Mouse (Mus musculus) left cerebral cortex, postnatal 4 days (tissue): ENCODE results near the gene Cav3. TPM values are rescaled to one million over a fixed set of nuclear protein-coding genes. Genes with fewer than 3 reads are reported as not detected.

ENCODE experiments used
- DNase-seq: peaks from one replicate; pipeline ENCODE4 v3.0.0-alpha.2; 2022
- intact Hi-C: fragments of 180-260 bp; cut with DNase I; formaldehyde crosslinking; loops from one replicate; pipeline ENCODE4 v1.15.1; 2025
- total RNA-seq, 2 experiments: library from RNA; stranded (reverse); gene quantifications; 2 replicates each; pipeline ENCODE4 v1.2.3; 2021

Gene Cav3
- total RNA-seq, result not detected

DNA sequence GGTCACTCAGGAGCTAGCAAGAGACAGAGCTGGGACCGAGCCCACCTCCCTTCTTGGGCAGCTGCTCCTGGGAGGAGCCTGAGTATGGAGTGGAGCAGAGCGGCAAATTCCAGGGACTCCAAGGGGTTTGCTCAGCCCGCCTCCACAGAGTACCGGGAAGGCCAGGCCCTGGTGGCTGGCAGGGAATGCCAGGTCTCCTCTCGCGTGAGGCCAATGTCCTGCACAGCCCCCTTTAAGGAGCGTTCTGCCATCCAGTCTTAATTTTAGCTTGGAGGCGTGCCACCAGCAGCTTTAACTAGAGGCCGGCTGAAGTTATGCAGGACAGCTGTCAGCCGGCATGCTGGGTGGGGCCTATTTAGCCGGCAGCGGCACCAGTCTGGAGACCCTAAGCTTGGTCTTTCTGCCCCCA is at the start of gene Cav3:
Cav3 (plus strand) TSS at position 165 of the 409 bp plus-strand sequence.
- peak; percentile 68 for DNase-seq
- intact Hi-C loops, result no loop called here

DNA sequence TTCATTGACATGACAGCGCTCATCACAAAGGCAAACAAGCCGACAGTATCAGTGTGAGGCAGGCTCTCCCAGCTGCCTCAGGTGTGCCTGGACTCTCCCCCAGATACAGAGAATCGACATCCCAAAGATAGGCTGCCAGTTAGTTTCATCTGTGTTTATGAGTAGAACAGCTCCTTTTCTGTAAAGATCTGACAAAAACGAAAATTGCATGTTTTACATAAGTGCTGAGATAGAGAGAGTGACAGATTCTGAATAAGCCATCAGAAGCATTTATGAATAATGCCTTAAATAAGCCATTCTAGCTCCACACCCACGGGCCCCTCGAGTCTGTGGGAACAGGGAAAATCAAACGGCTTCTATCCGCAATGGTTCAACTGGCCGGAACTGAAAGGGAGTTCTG is 40.0 kb upstream of the Cav3 start:
- no peak for DNase-seq
- intact Hi-C loops, result no loop called here

DNA sequence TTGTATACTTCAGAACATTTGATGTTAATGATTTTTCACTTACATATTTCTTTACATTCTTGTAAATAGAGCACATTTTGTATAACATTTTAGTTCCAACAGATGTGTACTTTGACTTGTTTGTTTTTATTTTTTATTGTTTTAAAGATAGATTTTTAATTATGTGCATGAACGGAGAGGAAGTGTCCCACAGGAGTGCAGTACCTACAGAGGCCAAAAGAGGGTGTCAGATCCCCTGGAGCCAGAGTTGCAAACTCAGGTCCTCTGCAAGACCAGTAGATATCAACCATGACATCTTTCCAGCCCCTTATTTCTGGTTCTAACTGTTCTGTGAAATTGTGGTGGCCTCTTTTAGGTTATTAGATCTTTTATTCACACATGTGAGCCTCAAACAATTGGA is 38.4 kb upstream of the Cav3 start:
- no peak for DNase-seq
- intact Hi-C loops, result no loop called here

DNA sequence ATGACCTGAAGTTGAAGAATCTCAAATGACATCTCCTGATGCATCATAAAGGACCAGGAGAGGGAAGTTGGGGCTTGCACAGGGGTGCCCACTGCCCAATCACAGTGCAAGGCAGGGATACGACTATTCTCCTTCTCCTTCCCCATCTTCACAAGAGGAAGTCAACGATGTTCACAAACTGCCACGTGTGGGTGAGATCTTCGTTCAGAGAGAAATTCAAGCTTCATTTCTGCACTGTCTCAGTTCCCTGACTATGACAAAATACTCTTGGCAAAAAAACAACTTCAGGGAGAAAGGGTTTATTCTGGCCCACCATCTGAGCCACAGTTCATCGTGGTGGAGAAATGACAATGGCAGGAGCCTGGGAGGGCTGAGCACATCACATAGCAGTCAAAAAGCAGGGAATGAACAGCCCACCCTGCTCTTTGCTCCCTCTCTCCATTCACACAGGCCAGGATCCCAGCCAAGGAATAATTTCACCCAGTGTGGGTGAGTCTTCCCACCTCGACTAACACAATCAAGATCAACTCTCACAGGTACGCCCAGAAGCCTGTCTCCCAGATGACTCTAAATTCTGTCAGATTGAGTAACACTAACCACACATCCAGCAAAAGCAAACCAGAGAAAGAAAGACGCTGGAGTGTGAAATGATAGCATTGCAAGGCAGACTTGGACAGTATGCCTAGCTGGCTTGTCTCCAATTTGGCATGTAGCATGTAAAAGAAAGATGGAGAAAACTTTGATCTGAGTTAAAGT is 35.4 kb upstream of the Cav3 start:
- intact Hi-C loops, result no loop called here
- no peak for DNase-seq

DNA sequence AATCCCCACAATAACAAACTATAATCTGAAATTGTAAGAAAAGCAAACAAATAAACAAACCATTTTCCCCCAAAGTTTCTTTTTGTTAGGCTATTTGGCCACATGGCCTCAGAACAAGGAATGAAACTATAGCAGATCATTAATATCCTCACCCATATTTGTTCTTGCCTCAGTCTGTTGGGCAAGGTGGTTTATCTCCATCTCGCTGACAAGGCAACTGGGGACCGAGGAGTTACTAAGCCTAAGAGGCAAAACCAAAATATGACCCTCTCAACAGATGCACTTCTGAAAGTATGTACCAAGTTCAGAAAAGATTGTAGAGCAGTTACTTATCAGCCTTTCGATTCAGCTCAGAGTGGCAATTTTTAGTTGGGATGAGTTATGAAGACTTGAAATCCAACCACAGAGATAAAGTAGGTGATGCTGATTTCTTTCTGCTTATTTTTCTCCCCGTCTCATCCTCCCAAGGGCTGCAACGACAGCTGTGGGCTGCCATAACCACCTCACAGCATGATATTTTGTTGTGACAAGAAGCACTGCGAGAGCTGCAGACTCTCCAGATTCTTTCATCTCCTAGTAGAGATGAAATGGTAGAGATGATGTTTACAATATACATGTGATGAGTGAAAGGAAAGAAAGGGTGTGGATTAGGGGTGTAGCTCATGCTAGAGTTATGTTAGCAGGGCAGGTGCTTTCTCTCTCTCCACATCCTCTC is 33.1 kb upstream of the Cav3 start:
- DNase-seq, result no peak
- intact Hi-C loops, result no loop called here

DNA sequence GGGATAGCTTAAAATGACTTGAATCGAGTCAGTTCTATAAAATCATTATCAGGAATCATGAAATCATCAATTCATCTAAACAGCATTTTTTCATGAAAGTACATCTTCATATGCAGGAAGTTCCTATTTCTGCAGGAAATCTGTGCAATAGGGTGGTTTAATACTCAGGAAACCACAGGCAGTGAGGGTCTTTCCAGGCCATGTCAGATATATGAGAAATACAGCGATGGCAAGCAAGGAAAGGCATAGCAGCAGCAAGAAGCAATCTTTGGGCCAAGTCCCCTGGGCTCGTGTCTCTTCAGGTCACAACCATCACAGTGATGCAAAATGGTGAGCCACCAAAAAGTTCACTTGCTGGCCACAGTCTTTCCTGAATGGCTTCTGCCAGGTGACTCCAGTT is 13.6 kb upstream of the Cav3 start:
- no peak for DNase-seq
- intact Hi-C loops, result no loop called here

DNA sequence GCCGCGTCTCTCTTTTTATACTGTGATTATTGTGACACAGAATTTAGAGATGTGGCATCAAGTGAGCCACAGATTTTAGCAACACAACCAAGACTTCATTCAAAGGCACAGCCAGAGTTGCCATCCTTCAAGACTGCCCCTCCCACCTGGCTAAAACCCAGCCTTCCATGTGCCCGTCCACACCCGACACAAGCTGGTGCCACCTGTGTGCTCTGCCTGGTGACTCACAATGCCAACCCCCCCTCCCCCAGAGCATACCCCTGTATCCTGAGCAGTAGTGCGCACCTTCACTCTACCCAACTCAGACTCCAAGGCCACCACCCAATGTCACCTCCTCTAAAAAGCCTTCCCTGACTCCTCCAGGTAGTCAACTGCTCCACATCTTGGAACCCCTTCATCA is 2.2 kb downstream of the Cav3 start:
- intact Hi-C loops, result no loop called here
- no peak for DNase-seq

DNA sequence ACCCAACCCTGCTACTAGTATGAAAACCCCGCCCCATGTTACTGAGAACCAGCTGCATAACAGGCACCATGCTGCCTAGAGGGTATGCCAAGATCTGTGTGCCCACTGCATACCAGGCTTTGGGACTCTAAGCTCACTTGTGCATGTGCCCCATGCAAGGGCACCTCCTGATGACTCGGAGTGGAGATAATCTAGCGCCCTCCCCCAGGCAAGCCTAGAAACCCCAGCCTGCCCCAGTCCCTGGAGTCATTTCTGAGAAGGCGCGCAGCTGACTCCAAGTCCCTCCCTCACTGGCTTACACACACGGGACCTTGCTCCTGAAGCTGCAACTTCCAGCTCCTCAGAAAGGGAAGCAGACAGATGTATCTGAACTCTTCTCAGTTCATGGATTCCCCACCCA is 4.0 kb downstream of the Cav3 start:
- no peak for DNase-seq
- intact Hi-C loops, result no loop called here

DNA sequence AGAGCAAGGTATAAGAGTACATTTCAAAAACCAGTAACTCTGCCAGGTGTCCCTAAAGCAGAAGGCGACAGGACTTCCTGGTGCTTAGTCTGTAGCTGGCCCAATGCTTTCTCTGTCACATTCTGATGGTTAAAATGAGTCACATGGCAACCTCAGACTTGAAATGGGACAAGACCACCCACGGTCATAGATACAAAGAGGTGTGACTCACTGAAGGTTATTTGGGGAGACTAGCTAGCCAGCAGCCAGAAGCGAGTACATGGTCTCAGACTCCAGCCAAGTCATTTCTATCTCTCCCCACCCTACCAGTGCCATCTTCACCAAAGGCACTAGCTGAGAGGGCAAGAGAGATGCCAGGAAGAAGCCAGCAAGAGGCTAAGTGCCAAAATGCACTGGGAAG is 6.1 kb downstream of the Cav3 start:
- intact Hi-C loops, result no loop called here
- DNase-seq, result no peak

DNA sequence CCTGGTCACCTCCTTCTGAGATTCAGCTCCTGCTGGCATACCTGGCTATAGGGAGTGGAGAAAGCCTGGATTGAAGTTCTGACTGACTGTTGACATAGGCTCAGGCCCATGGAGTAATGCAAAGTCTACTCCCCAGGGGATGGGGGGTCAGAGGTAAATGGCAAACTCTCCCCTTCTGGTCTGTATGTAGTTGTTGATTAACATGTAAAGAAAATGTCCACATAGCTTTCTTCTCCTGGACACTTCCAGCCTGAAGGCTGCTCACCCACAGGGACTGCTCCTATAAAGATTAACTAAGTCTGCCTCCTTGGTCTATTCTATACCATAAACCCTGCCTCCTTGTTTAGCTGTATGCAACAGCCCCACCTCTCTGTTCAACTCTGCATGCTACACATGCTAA is 6.7 kb downstream of the Cav3 start:
- DNase-seq, result no peak
- intact Hi-C loops, result no loop called here

DNA sequence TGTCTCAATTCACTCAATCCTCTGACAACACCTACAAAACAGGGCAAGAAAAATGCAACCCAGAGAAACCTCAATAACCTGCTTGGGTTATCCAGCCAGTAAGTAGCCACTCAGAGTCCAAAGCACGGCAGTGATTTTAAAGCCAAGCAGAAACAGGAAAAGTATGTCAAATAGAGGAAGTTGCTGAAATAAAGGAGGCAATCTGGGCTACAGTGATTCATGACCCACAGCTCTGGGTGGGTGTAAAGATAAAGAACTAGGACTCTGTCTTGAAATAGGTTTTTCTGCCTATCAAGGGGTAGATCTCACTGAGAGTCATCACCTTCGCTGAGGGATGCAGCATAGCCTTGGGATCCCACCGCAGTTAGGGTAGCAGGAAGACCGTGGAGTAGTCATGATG is 12.3 kb downstream of the Cav3 start:
- intact Hi-C loops, result no loop called here
- DNase-seq, result no peak

DNA sequence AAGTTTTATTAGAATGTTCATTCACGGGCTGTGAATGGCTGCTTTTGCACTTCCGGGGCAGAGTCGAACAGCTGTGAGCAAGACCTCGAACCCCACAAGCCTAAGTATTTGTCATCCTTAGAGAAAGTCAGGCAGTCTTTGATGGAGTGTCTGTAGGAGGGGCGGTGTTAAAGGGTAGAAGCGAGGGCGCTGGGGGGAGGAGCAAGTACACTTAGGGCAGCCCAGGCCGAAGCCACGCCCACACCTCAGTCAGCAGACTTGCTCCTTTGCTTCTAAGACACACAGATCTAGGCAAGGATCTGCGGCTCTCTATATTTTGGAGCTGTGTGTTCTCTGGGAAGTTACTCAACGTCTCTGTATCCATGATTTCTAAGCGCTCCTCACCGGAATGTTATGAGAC is 20.6 kb downstream of the Cav3 start:
- intact Hi-C loops, result loop anchor here (10.0 kb wide), 1 partner anchor 275 kb away; no protein-coding TSS in a partner anchor
- no peak for DNase-seq

DNA sequence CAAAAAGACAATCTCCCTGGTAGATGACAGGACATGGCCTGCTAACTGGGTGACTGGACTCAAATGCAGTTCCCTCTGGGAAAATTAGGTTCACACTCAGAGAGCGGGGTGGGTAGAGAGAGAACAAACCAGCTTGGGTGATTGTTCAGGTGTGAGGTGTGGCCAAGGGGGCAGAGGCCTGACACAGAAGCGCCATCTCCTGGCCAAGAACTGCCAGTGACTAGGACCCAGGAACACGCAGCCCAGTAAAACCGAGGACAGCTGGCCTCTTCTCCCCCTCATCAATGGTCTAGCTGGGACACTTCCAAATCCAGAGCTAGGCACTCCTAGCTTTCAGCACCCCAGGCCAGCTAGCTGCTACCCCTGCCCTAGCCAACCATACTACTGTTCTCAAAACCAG is 25.0 kb downstream of the Cav3 start:
- DNase-seq, result peak; percentile 64
- intact Hi-C loops, result loop anchor here (10.0 kb wide), 1 partner anchor 280 kb away; no protein-coding TSS in a partner anchor

DNA sequence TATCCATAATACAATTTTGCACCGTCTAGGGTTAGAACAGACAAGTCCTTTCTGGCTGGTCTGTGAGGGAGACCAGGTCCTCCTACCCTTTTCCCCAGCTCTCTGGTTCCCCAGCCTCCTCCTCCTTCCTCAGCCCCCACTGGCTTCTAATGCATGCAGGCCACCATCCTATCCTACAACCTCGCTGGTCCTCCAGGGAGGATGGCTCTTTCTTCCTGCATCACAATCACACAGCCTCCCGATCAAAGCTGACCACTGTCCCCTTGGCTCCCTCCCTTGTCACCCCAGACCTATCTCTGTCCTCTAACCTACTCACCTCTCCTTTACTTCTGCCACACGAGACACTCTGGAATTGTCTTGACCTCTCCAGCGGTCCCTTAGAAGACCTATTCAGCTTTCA is 28.7 kb downstream of the Cav3 start:
- intact Hi-C loops, result loop anchor here (10.0 kb wide), 1 partner anchor 283 kb away; no protein-coding TSS in a partner anchor
- no peak for DNase-seq

DNA sequence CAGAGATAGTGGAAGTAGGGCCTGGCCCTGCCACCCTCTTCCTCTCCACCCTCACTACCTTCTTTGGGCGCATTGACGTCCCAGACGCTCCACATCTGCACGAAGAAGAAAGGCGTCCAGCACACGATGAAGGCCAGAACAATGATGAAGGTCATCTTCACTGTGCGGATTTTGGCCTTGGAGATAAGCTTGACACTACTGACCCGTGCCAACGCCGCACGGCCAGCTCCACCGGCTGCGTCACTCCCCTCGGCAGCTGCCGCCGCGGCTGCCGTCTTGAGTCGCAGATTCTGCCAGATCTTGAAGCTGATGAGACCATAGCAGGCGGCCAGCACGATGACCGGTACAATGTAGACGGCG is 29.5 kb downstream of the Cav3 start:
- intact Hi-C loops, result loop anchor here (10.0 kb wide), 1 partner anchor 284 kb away; no protein-coding TSS in a partner anchor
- no peak for DNase-seq

DNA sequence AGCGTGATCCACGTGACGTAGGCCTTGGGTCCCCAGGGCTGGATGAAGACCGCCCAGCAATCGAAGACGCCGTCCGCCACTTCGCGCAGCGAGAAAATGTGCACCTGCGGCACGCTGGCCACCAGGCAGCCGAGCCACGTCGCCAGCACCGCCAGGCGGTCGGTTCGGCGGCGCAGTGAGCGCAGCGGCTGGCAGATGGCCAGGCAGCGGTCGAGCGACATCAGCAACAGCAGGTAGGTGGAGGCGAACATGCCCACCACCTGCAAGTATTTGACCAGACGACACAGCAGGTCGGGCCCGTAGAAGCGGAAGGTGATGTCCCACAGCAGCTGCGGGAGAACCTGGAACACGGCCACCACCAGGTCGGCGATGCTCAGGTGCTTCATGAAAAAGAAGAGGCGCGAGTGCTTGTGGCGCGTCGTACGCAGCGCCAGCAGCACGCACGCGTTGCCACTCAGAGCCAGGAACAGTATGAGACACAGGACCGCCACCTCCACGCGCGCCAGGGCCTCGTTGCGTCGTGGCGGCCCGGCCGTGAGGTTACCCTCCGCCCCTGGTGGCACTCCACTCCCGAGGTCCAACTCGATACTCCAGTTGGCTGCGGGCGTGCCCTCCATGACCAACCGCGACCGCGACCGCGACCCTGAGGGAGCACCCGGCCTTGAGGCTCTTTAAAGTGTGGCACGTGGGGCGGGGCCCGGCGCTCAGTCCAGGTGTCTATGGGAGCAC is 30.0 kb downstream of the Cav3 start:
- DNase-seq, result peak; percentile 53
- intact Hi-C loops, result loop anchor here (10.0 kb wide), 1 partner anchor 285 kb away; no protein-coding TSS in a partner anchor

DNA sequence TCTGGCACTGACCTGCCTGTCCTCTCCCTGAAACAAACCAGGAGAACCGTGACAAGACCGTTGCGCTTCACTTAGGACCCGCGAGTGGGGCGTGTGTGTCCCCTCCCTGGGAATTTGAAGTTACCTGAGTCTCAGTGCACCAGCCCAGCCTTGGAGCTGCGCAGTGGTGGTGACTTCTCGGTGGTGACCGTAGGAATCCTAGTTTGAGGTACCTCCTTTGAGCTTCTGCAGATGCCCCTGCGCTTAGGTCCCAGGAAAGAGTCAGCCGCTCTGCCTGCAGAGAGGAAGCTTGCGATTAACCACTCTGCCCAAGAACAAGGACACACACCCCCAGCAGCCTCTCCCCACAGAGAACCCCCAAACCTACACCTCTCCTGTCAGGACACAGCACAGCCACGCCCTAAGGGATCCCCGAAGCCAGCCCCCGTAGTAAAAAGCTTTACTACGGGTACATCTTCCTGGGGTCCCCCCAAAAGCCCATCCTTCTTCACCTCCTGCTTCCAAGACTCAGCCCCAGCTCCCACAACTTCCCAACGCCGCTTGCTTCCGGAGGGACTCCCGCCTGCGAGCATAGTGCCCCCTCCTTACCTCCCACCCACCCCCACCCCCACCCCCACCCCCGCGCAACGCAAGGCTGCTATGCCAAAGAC is 30.7 kb downstream of the Cav3 start, which contains the start of gene Oxtr:
Oxtr (minus strand) TSS at position 34 of the 650 bp plus-strand sequence.
- intact Hi-C loops, result loop anchor here (5.0 to 10.0 kb wide), 2 partner anchors 202 to 285 kb away; no protein-coding TSS in a partner anchor
- DNase-seq, result no peak

DNA sequence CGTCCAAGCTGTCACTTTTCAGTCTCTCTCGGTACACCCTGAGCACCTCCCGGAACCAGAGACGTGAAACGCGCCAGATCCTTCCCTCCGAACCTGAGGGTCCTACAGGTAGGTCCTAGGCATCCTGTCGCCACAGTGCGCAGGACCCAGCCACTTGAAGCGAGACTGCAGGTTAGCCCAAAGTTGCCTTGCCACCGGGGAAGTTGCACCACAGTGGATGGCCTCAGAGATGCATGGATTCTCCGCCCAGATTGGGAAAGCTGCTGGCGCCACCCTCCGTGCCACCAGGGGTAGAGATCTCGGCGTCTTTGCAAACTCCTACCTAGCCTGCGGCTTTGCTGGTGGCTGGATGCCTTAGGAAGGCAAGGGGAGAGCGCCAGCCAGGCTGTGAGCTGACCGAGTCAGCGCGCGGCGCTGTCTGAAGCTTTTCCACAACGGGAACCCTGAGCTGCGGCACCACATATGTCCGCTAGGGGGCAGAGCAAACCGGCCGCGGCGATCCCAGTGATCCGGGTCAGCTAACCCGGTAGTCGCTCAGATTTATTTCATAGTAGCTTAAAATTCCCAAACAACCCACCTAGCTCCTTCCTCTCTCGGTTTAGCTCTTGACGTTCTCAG is 31.4 kb downstream of the Cav3 start:
- peak; percentile 87 for DNase-seq
- intact Hi-C loops, result loop anchor here (5.0 kb wide), 1 partner anchor 202 kb away; no protein-coding TSS in a partner anchor

DNA sequence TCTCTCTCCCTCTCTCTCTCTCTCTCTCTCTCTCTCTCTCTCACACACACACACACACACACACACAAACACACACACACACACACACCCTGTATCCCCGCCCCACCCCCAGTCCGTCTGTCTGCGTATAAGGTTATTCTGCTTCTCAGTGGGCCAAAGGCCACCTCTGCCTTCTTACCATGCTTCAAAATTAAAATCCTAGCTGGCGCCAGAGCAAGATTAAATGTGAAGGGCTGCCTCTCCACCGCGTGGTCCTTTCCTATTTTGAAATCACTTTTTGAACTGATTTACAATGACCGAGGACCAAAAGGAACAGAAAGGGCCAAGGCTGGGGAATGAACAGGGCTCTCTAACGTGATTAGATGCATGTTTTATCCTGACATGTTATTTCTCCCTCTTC is 32.2 kb downstream of the Cav3 start:
- no peak for DNase-seq
- intact Hi-C loops, result loop anchor here (5.0 kb wide), 1 partner anchor 201 kb away; no protein-coding TSS in a partner anchor

DNA sequence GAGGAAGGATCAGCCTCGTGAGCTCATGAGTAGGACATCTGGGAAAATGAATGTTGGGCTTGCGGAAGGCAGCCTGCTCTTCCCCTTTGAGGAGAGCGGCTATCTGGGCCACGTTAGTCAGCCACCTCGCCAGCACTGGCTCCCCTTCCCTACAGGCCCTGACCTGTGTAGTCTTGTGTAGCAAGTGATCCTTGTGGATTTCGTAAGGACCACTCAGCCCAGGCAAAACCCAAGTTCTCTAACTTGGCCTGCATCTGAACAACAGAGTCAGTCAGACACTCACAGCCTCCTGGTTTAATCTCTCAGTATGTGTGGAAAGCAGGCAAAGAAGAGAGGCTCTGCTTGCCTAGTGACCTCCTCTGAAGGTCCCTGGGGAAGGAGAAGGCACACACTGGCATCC is 33.4 kb downstream of the Cav3 start:
- DNase-seq, result no peak
- intact Hi-C loops, result loop anchor here (5.0 kb wide), 1 partner anchor 200 kb away; no protein-coding TSS in a partner anchor
